ENCODE assay signal across 10 mouse cellular contexts in genomic region chr7:106215177-106215576, GRCm38 (mm10). TPM values are rescaled to one million over a fixed set of nuclear protein-coding genes. Genes with fewer than 3 reads are reported as not detected.
A peak's percentile ranks its signal among the peaks of the same experiment; 100 is the strongest.
DNase-seq lines count a peak whose midpoint lies in the region; ATAC-seq and TF ChIP-seq lines count a peak whose summit lies in the region.
"Not testable (repeated sequence)": the region's sequence is repeated elsewhere in the genome, so short reads cannot be mapped to it uniquely, and the experiment has no call there.
"Had no signal": no experiment of that assay in that cellular context is flagged by ENCODE, and none has a peak within 500 bp of the region (broad histone marks: within the 10 kb centered on the region; RNA-seq: fewer than 3 reads in every experiment).

TSS of gene Gvin1 (minus strand) at chr7:106215326.

- not testable (repeated sequence) for H3K4me1 ChIP-seq in bone marrow macrophage, adult 2 months (ENCODE audit: control insufficient read depth, insufficient read depth, low read length); liver, embryonic 16.5 days (ENCODE audit: control insufficient read depth, low read depth, low read length)

- not testable (repeated sequence) for H3K9me3 ChIP-seq in liver, embryonic 16.5 days (replicated peaks; ENCODE audit: control insufficient read depth, low read length)

- TF ChIP-seq CTCF in bone marrow macrophage, adult 2 months (IDR thresholded peaks at IDR 0.05; ENCODE audit: low read depth, low read length), result not testable (repeated sequence)

- H3K4me2 ChIP-seq in liver, embryonic 16.5 days (ENCODE audit: low read depth, low read length), result not testable (repeated sequence)

- H3K9ac ChIP-seq in liver, embryonic 16.5 days (ENCODE audit: low read depth, low read length), result not testable (repeated sequence)

- not testable (repeated sequence) for H3K27me3 ChIP-seq in liver, embryonic 16.5 days (ENCODE audit: control insufficient read depth, insufficient read depth, low read depth, low read length)

- not testable (repeated sequence) for H3K36me3 ChIP-seq in liver, embryonic 16.5 days (ENCODE audit: control insufficient read depth, insufficient read depth); macrophage (ENCODE audit: inconsistent target)

- H3K79me2 ChIP-seq in macrophage (ENCODE audit: inconsistent target), result not testable (repeated sequence)

- not testable (repeated sequence) for H3K4me3 ChIP-seq in bone marrow macrophage, adult 2 months (ENCODE audit: insufficient read depth, low read length); liver, embryonic 16.5 days (ENCODE audit: low read depth, low read length); macrophage (ENCODE audit: inconsistent target)

- not testable (repeated sequence) for TF ChIP-seq POLR2A in bone marrow macrophage, adult 2 months (IDR thresholded peaks at IDR 0.05; ENCODE audit: borderline replicate concordance, low read depth, low read length)

- ATAC-seq in inflammation-experienced regulatory T-cells, adult 6 months, result peak; percentile 71
- ATAC-seq in liver, embryonic 16.5 days (ENCODE audit: low read depth), result peak; percentile 63

- H3K27ac ChIP-seq in bone marrow macrophage, adult 2 months (ENCODE audit: insufficient read depth, low read depth, low read length); liver, embryonic 16.5 days (ENCODE audit: low read length); macrophage: not testable (repeated sequence)

- 8% methylated on average over 1 of the region's 1 CpGs for WGBS in liver, embryonic 16.5 days (ENCODE audit: insufficient replicate concordance)
- WGBS in macrophage (ENCODE audit: missing documents), result no CpG with 5 or more reads among the region's 1 CpGs

- DNase-seq in heart, adult 18-20 months, result peak; percentile 11 to 77
- peak; percentile 1 to 30 for DNase-seq in kidney, postnatal 25 days
- DNase-seq in spleen, postnatal 36 days (ENCODE audit: low spot score in 2 of 2), result peak; percentile 65 to 69

RNA-seq across cellular contexts. Expression of gene Gvin1, which starts in this region (rescaled TPM):
- polyA plus RNA-seq in bone marrow macrophage, adult 2 months (2012; ENCODE audit: insufficient read depth, insufficient read length, missing spikeins), result 69.4 and 76.4 TPM in 2 replicates
- total RNA-seq in heart, adult 18-20 months (2021), result 10 to 100 TPM in 1 of 2 experiments, 1 to 10 TPM in 1; 9.1 to 27.9 TPM
- 100 to 1,000 TPM in 1 of 3 experiments, 10 to 100 TPM in 2; 79.1 to 101 (median 99.8) TPM for polyA plus RNA-seq in inflammation-experienced regulatory T-cells, adult 6 months (2017; shearing (Covaris generic))
- 0.33 and 0.70 TPM in 2 replicates for polyA plus RNA-seq in liver, embryonic 16.5 days (2015; fragmentation: Nextera tagmentation; extraction: Ambion mirVana)
- total RNA-seq in macrophage (2018; cell fraction: chromatin; rRNA removed), result 100 to 1,000 TPM; 127 to 863 (median 404) TPM
- 100 to 1,000 TPM in 16 of 26 experiments, 10 to 100 TPM in 10; 74.4 to 336 (median 153) TPM for total RNA-seq in macrophage (2018; cell fraction: cytosol; rRNA removed)
- total RNA-seq in macrophage (2018; cell fraction: nucleus; rRNA removed), result 100 to 1,000 TPM in 25 of 26 experiments, 10 to 100 TPM in 1; 60.3 to 648 (median 378) TPM
- 38.7 to 89.7 TPM (median 58.3 TPM) in 3 replicates for polyA plus RNA-seq in macrophage (2018)
- polyA plus RNA-seq: forebrain, postnatal 0 days; midbrain, embryonic 10.5 days; Patski had no signal

Comparison
In these comparisons a context has a peak if more than half of its experiments do, and no peak if none do; other contexts are left out.
1. RNA of gene Gvin1 (polyA plus RNA-seq): 79.1 to 101 TPM in inflammation-experienced regulatory T-cells, adult 6 months, 69.4 to 76.4 TPM in bone marrow macrophage, adult 2 months and 38.7 to 89.7 TPM in macrophage; 0.33 to 0.70 TPM in liver, embryonic 16.5 days; every median in the first group is over 10 times any median in the second.
2. Peak in ATAC-seq in liver, embryonic 16.5 days; RNA of the gene not detected or under 1 TPM.
3. DNase-seq: peak in every context shown above with its lines; median percentile 67 in spleen, postnatal 36 days; 44 in heart, adult 18-20 months; 16 in kidney, postnatal 25 days.